Mouse (Mus musculus) c-Kit-positive CD71-positive TER-119-positive erythroid progenitor cells, embryonic 14.5 days (primary cell): ENCODE data around the gene Rnf144a.

Source experiments
- DNase-seq: peaks from one replicate; pipeline ENCODE4 v3.0.0-alpha.2; 2013; ENCODE audit warnings: low spot score

Rnf144a gene

GRCm38 (mm10) chr12:26373721-26374120 is 41.3 kb downstream of the Rnf144a start:
- DNase-seq, result no peak

DNA sequence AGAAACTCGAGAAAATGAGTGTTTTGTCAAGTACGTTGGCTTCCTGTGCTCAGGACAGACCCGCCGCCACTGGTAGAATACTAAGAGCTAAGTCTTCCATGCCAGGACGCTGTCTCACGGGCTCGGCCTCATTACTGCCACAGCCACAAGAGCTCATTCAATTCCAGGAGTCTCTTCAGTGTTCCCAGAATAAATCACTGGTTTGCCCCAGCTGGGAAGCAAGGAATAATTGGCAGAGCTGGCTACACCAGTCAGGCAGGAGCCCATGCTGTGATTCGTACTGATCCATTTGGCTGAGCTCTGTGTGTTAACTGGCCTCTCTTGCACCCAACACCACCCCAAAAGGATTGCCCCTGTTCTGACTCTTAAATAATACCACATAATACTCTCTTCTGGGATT is 45.0 kb downstream of the Rnf144a start:
- DNase-seq, result no peak

GRCm38 (mm10) chr12:26367361-26367760 is 47.7 kb downstream of the Rnf144a start:
- DNase-seq, result no peak

DNA sequence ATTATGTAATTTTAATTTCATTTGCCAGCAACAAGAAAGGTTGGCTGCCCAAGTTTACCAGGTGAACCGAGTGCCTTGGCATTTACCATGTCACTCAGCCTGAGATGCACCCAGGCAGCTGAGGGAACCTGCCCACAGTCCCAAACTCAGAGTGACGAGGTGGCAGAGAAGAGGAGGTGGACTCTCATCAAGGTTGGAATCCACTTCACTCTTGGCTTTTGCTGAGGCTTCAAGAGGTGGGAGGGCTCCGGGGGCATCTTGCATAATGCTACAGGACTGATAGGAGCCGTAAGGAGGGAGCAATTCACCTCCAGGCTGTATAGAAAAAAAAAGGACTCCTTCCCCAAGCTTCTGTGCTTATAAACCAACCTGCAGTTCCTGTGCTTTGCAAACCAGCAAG is 48.7 kb downstream of the Rnf144a start:
- no peak for DNase-seq

GRCm38 (mm10) chr12:26365531-26366315 is 49.3 kb downstream of the Rnf144a start:
- DNase-seq, result no peak

DNA sequence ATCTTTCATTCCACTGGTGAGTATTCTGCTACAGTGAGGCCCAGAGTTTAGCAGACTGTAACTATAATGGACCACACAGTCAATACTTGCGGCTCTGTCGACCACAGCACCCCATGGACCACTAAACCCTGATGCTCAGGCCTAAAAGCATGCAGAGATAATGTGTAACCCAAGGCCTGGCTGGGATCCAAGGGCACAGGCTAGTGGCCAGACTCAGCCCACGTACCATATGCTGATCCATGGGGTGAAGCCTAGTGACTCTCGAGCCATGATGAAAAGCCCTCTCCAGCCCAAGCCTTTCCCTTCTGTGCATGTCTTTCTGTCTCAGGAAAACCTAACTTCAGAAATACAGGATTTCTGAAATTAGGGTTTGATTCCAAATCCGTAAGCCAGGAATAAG is 50.2 kb downstream of the Rnf144a start:
- DNase-seq, result no peak

DNA sequence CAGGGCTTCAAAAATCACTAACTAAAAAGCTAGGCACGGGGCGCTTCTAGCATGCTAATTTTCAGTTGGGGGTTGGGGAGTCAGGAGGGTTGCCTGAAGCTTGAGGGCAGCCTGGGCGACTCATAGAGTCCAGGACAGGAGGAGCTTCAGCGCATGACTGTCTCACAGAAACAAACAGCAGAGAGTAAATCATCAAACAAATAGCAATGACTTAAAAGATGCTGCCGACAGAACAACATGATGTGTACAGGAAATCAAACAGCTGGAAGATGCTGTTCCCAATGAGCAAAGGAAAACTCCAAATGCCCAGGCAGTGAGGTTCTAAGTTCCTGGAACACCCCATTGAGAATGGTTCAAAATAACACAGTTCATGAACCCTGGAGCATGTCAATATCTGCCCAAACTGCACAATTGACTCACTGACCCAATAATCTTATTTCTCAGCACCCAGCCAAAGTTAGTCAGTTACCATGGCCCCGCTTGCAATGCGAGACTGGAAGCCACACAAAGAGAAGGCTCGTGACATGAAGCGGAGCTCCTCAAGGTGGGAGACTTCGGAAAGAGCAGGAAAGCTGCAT is 54.0 kb downstream of the Rnf144a start:
- DNase-seq, result no peak

DNA sequence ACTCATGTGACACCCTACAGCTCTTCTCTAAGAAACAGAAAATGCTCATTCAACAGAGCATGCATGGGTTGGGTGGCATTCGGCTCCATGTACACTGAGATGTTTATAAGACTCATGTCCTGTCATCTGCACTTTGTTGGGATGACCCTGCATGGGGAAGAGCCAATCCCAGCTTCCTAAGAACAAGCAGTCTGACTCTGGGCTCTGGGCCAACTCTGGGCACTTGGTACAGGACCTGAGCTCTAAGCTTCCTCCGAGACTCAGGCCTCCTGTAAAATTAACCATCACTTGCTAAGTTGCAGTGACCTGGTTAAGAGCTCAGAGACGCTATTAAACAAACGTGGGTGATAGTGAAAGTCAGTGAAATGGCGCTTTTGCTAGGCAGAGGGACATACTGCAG is 55.2 kb downstream of the Rnf144a start:
- DNase-seq, result no peak

GRCm38 (mm10) chr12:26359241-26359640 is 55.8 kb downstream of the Rnf144a start:
- no peak for DNase-seq

- no peak for DNase-seq
Measured at GRCm38 (mm10) chr12:26357246-26357645, 57.8 kb downstream of the Rnf144a start.

- no peak for DNase-seq
Measured at GRCm38 (mm10) chr12:26356191-26356590, 58.9 kb downstream of the Rnf144a start.

- no peak for DNase-seq
Measured at GRCm38 (mm10) chr12:26351321-26351720, 63.7 kb downstream of the Rnf144a start.

DNA sequence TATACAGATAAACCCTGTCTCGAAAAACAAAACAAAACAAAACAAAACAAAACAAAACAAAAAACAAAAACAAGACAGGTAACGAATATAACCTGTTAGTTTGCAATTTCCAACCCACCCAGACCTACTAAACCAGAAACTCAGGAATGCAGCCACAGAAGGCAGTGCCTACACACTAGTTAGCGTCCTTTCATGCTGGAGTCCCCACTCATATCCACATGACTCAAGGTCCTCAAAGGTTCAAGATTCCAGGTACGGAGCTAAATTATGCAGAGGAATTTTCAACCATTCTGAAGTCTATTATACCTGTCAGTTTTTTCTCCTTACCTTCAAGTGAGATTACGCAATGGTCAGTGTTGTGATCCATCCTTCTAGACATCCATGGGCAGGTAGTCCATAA is 70.6 kb downstream of the Rnf144a start:
- no peak for DNase-seq

DNA sequence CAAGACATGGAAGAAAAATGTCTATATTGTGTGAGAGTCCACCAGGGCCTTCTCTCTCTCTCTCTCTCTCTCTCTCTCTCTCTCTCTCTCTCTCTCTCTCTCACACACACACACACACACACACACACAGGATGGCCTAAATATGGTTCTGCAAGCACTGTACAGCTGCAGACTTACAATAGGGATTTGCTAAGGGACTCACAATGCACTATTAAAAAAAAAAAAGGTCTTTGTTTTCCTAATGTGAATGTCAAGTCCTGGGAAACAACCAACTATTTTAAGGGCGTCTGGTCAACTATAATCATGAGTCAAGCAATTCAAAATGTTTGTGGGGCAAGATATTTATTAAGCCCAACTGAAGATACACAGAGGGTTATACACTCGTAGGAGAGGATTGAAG is 71.9 kb downstream of the Rnf144a start:
- DNase-seq, result no peak

DNA sequence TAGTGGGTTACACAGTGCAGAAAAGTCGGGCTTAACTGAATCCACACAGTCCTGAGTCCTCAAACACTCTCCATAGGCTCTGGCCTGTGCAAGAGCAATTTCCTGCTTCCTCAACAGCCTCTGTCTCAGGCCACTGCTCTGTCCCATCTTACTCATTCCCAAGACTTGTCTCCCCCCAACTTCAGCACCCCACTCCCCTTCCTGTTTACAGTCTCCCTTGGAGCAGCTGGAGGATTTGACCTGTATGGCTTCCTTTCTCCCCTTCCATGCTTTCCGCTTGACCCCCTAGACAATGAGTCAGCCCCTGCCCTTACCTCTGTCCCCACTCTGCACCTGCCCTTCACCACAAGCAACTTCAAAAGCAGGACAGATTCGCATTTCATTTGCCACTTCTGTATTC is 72.4 kb downstream of the Rnf144a start:
- DNase-seq, result no peak

GRCm38 (mm10) chr12:26342086-26342485 is 73.0 kb downstream of the Rnf144a start:
- DNase-seq, result no peak

GRCm38 (mm10) chr12:26340621-26341020 is 74.4 kb downstream of the Rnf144a start:
- DNase-seq, result no peak

DNA sequence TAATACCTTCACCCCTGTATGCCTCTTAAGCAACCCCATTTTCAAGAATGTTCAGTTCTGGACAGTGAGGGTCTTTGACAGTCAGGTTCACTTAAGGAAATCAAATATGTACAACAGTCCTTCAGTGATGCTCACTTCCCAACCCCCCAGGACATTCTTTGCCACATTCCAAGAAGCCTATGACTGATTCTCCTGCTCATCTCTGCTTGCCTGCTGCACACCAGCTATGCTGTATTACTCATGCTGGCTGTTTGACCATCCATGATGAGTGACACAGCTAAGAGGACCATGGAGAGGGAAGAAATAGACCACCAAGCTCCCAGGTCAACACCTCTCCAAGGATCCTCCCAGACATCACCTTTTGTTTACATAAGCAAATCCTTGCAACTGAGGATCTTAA is 75.2 kb downstream of the Rnf144a start:
- DNase-seq, result no peak

DNA sequence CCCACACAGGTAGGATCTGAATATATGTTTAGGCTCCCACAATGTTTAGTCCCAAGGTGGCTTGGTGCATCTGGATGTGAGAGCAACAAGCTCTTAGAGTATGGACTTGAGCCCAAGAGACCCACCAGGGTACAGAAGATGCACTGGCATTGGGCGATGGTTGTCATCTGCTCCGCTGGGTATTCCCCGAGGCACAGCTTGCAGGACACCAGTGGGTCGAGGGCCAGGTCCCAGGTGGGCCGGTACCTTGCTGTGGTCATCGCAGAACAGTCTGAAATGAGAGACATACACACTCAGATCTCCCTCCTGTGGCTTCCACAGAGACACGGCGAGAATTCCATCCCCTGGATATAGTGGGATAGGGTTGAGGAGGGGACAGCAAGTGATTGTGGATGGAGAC is 75.9 kb downstream of the Rnf144a start:
- DNase-seq, result no peak

GRCm38 (mm10) chr12:26333678-26334077 is 81.4 kb downstream of the Rnf144a start:
- no peak for DNase-seq

- no peak for DNase-seq
Measured at GRCm38 (mm10) chr12:26331048-26331447, 84.0 kb downstream of the Rnf144a start.

DNA sequence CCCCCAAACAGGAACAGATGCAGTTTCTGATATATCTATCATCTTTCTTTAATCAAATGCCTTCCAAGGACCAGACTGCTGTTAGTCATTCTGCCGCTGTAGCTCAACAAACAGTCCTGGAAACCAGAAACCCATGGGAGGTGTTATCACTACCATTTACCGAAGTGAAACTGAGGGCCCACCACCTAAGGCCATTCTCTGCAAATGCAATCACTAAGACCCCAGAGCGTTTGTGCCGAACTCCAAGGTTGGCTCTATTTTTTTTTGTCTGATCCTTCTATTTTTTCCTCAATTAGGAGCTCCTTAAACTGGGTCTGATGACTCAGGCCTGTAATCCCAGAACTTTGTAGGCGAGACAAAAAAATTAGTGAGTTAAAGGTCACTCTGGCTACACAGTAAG is 85.3 kb downstream of the Rnf144a start:
- DNase-seq, result no peak

GRCm38 (mm10) chr12:26329031-26329675 is 85.9 kb downstream of the Rnf144a start:
- no peak for DNase-seq
